ENCODE assay signal across 11 mouse cellular contexts in genomic region chr14:122720989-122721388, GRCm38 (mm10).
DNase-seq lines count a peak whose midpoint lies in the region; ATAC-seq and TF ChIP-seq lines count a peak whose summit lies in the region.
"Had no signal": no experiment of that assay in that cellular context is flagged by ENCODE, and none has a peak within 500 bp of the region (broad histone marks: within the 10 kb centered on the region; RNA-seq: fewer than 3 reads in every experiment).

No protein-coding gene starts in this region.

- no peak overlapping the region for H3K9ac ChIP-seq in heart, postnatal 0 days (replicated peaks; ENCODE audit: low read depth, low read length)
- H3K9ac ChIP-seq in hindbrain, postnatal 0 days (replicated peaks; ENCODE audit: low read length), result no peak overlapping the region
- H3K9ac ChIP-seq in midbrain, postnatal 0 days (replicated peaks; ENCODE audit: low read length, poor library complexity, severe bottlenecking), result no peak overlapping the region
- H3K9ac ChIP-seq in stomach, postnatal 0 days (ENCODE audit: low read length), result no peak overlapping the region
- H3K9ac ChIP-seq: heart, embryonic 13.5 days; limb, embryonic 15.5 days had no signal

- intact Hi-C loops in heart, postnatal 25 days (cut with DNase I), result no loop called here

- no peak for TF ChIP-seq EP300 in heart, postnatal 0 days (IDR thresholded peaks at IDR 0.05; ENCODE audit: low read depth)
- TF ChIP-seq EP300 in stomach, postnatal 0 days (optimal IDR thresholded peaks at IDR 0.05), result no peak

- no peak for ATAC-seq in heart, postnatal 0 days (ENCODE audit: insufficient read depth, low read depth)
- peak; percentile 79 for ATAC-seq in hindbrain, postnatal 0 days
- ATAC-seq in midbrain, postnatal 0 days (ENCODE audit: low FRiP score), result no peak
- ATAC-seq in megakaryocyte progenitor cell, adult 5-6 weeks (replicated peaks; ENCODE audit: poor library complexity), result no peak
- no peak for ATAC-seq in stomach, postnatal 0 days (ENCODE audit: low FRiP score, low TSS enrichment)

- 64% methylated on average over 3 of the region's 3 CpGs for WGBS in heart, postnatal 0 days
- 10% methylated on average over 3 of the region's 3 CpGs for whole genome bisulfite sequencing in hindbrain, postnatal 0 days
- WGBS in midbrain, postnatal 0 days, result 15% methylated on average over 3 of the region's 3 CpGs
- WGBS in stomach, postnatal 0 days, result 71% methylated on average over 3 of the region's 3 CpGs

- H3K36me3 ChIP-seq in heart, postnatal 0 days (replicated peaks; ENCODE audit: control insufficient read depth, insufficient read depth, low read length), result no peaks in the 10 kb centered on the region
- no peaks in the 10 kb centered on the region for H3K36me3 ChIP-seq in hindbrain, postnatal 0 days (ENCODE audit: insufficient read depth, low read length)
- H3K36me3 ChIP-seq in midbrain, postnatal 0 days (ENCODE audit: insufficient read depth, low read length), result no peaks in the 10 kb centered on the region
- H3K36me3 ChIP-seq in stomach, postnatal 0 days (ENCODE audit: control insufficient read depth, insufficient read depth, low read length), result no peaks in the 10 kb centered on the region
- H3K36me3 ChIP-seq: heart, embryonic 13.5 days; limb, embryonic 15.5 days had no signal

- H3K27me3 ChIP-seq in heart, postnatal 0 days (ENCODE audit: control insufficient read depth, insufficient read depth, low read length), result no peaks in the 10 kb centered on the region
- no peaks in the 10 kb centered on the region for H3K27me3 ChIP-seq in hindbrain, postnatal 0 days (ENCODE audit: insufficient read depth, low read length)
- no peaks in the 10 kb centered on the region for H3K27me3 ChIP-seq in midbrain, postnatal 0 days (ENCODE audit: insufficient read depth, low read length)
- no peaks in the 10 kb centered on the region for H3K27me3 ChIP-seq in stomach, postnatal 0 days (ENCODE audit: control insufficient read depth, insufficient read depth, low read length)
- H3K27me3 ChIP-seq: heart, embryonic 13.5 days; limb, embryonic 15.5 days had no signal

- DNase-seq in heart, postnatal 0 days (ENCODE audit: low spot score), result peak; percentile 15
- no peak for DNase-seq in heart, postnatal 25 days (ENCODE audit: low spot score)
- DNase-seq in cerebellum, postnatal 10 days, result peak; percentile 69 to 76
- DNase-seq in hindbrain, postnatal 0 days (ENCODE audit: low spot score), result peak; percentile 63
- peak; percentile 62 for DNase-seq in midbrain, postnatal 0 days (ENCODE audit: low spot score)
- no peak for DNase-seq in ovary, postnatal 36 days (ENCODE audit: low spot score)
- no peak for DNase-seq in stomach, postnatal 0 days (ENCODE audit: low spot score)

- TF ChIP-seq CTCF in heart, postnatal 0 days (IDR thresholded peaks at IDR 0.05; ENCODE audit: low read depth), result no peak
- no peak for TF ChIP-seq CTCF in hindbrain, postnatal 0 days (IDR thresholded peaks at IDR 0.05; ENCODE audit: low read depth)
- TF ChIP-seq CTCF in midbrain, postnatal 0 days (IDR thresholded peaks at IDR 0.05), result no peak
- TF ChIP-seq CTCF in stomach, postnatal 0 days (IDR thresholded peaks at IDR 0.05; ENCODE audit: low read depth), result no peak

- H3K9me3 ChIP-seq in heart, postnatal 0 days (replicated peaks; ENCODE audit: control insufficient read depth, low read length), result no peaks in the 10 kb centered on the region
- no peaks in the 10 kb centered on the region for H3K9me3 ChIP-seq in hindbrain, postnatal 0 days (ENCODE audit: low read length)
- H3K9me3 ChIP-seq in midbrain, postnatal 0 days (ENCODE audit: low read length), result no peaks in the 10 kb centered on the region
- H3K9me3 ChIP-seq in stomach, postnatal 0 days (ENCODE audit: control insufficient read depth, low read length), result no peaks in the 10 kb centered on the region
- H3K9me3 ChIP-seq: heart, embryonic 13.5 days; limb, embryonic 15.5 days had no signal

- no peak overlapping the region for H3K27ac ChIP-seq in heart, postnatal 0 days (ENCODE audit: low read depth)
- no peak overlapping the region for H3K27ac ChIP-seq in hindbrain, postnatal 0 days
- no peak overlapping the region for H3K27ac ChIP-seq in midbrain, postnatal 0 days (ENCODE audit: low read depth, low read length)
- H3K27ac ChIP-seq in stomach, postnatal 0 days (replicated peaks), result no peak overlapping the region
- H3K27ac ChIP-seq: heart, embryonic 13.5 days; kidney, postnatal 0 days; limb, embryonic 15.5 days had no signal

- H3K4me1 ChIP-seq in heart, postnatal 0 days (ENCODE audit: control insufficient read depth, insufficient read depth), result no peaks in the 10 kb centered on the region
- peaks cover 4% of the 10 kb centered on the region; the same call in 1 of the 2 replicates for H3K4me1 ChIP-seq in hindbrain, postnatal 0 days (ENCODE audit: insufficient read depth, low read length)
- no peaks in the 10 kb centered on the region; the same call in 1 of the 2 replicates for H3K4me1 ChIP-seq in midbrain, postnatal 0 days (ENCODE audit: insufficient read depth, low read length)
- no peaks in the 10 kb centered on the region for H3K4me1 ChIP-seq in stomach, postnatal 0 days (replicated peaks; ENCODE audit: control insufficient read depth, insufficient read depth)
- H3K4me1 ChIP-seq: heart, embryonic 13.5 days; limb, embryonic 15.5 days had no signal

- no peak overlapping the region for H3K4me3 ChIP-seq in heart, postnatal 0 days (ENCODE audit: low read depth, low read length)
- no peak overlapping the region for H3K4me3 ChIP-seq in hindbrain, postnatal 0 days (ENCODE audit: low read length)
- no peak overlapping the region for H3K4me3 ChIP-seq in midbrain, postnatal 0 days (ENCODE audit: low read depth, low read length)
- no peak overlapping the region for H3K4me3 ChIP-seq in stomach, postnatal 0 days (ENCODE audit: low read depth, low read length)
- H3K4me3 ChIP-seq: heart, embryonic 13.5 days; limb, embryonic 15.5 days had no signal

- H3K4me2 ChIP-seq in heart, postnatal 0 days (ENCODE audit: low read depth, low read length), result no peak overlapping the region
- no peak overlapping the region for H3K4me2 ChIP-seq in hindbrain, postnatal 0 days (ENCODE audit: low read depth, low read length)
- no peak overlapping the region for H3K4me2 ChIP-seq in midbrain, postnatal 0 days (ENCODE audit: low read depth, low read length, poor library complexity, severe bottlenecking)
- no peak overlapping the region for H3K4me2 ChIP-seq in stomach, postnatal 0 days (replicated peaks; ENCODE audit: low read depth)
- H3K4me2 ChIP-seq: heart, embryonic 13.5 days; limb, embryonic 15.5 days had no signal

Comparison
In these comparisons a context has a peak if more than half of its experiments do, and no peak if none do; other contexts are left out.
1. DNase-seq: peak in heart, postnatal 0 days (single experiment), cerebellum, postnatal 10 days (2 of 2), hindbrain, postnatal 0 days (single experiment) and midbrain, postnatal 0 days (single experiment); none in heart, postnatal 25 days (single experiment), ovary, postnatal 36 days (single experiment) and stomach, postnatal 0 days (single experiment).